Mouse (Mus musculus) erythroid progenitor cell, adult 5-6 weeks (primary cell): Measurements from ENCODE around the gene Slc7a10. TPM values are rescaled to one million over a fixed set of nuclear protein-coding genes. Genes with fewer than 3 reads are reported as not detected.

Source experiments
- ATAC-seq: replicated peaks from 2 replicates; pipeline ENCODE4 v1.8.0; 2016; ENCODE audit warnings: moderate number of reproducible peaks, mild to moderate bottlenecking, moderate TSS enrichment, inconsistent platforms; ENCODE audit not compliant: poor library complexity, low FRiP score, severe bottlenecking
- total RNA-seq, 2 experiments: library from RNA; stranded (forward) in 1 of 2; stranded (reverse) in 1 of 2; fragments of 150-400 nt in 1 of 2; fragments of 186-747, 209-891 nt in 1 of 2; gene quantifications; 2 replicates each; pipeline versions ENCODE4 v1.2.3 to v1.2.4; 2015 to 2017; ENCODE audit warnings: low replicate concordance in 2 of 2

The Slc7a10 gene
- total RNA-seq (2015; ENCODE audit: low replicate concordance) (not detected in 2 replicates), total RNA-seq (2017; ENCODE audit: low replicate concordance) (not detected in 2 replicates)

DNA sequence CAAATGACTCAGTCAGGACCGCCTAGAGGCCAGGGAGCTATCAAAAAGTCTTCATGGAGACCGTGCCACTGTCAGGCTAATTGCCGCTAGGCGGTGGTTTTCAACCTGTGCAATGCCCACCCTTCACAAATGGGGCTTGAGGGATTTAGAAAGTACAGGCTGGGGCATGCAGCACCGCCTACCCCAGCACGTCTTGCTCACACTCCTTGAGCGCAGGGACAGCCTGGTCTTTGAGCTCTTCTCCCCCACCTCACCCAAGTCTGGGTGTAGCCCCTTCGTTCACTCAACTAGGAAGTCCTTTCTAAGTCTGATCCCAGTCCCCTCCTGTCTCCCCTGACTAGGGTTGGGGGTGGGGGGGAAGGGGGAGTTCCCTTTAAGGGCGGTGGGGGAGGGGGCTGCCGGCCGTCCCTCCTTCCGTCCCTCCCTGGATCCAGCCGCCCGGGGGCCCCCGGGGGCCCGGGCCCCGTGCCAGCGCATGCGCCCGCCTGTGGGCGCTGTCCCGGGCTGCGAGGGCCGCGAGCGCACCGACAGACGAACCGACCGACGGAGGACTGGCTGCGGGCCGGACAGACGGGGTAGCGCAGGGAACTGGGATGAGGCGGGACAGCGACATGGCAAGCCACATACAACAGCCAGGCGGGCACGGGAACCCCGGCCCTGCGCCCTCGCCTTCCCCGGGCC is at the start of gene Slc7a10:
Gene Slc7a10 (plus strand): TSS at position 497 of the 681 bp plus-strand sequence.
- ATAC-seq, result no peak

- ATAC-seq, result no peak
These were observed 48.7 kb upstream of the Slc7a10 start for GRCm38 (mm10) chr7:35137524-35137923.

DNA sequence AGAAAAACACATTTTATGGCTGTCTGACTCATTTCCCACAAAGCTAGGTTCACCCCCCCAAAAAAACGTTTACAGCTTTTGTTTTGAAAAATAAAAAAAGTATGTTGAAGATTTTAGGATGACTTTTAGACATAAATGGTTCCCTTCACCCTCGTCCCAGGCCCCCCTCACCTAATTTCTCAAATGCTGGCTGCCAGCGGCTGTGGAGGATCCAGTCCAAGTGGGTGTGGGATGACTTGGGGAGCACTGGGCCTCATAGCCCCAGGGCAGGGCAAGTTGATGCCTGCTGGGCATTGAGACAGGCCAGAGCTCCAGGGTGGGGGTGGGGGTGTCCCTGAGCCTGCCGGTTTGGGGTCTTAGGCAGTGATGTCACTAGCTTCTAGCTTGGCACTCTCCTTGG is 47.7 kb upstream of the Slc7a10 start:
- no peak for ATAC-seq

- ATAC-seq, result no peak
These were observed 46.3 kb upstream of the Slc7a10 start for GRCm38 (mm10) chr7:35139880-35140279.

GRCm38 (mm10) chr7:35141519-35141918 is 44.7 kb upstream of the Slc7a10 start:
- ATAC-seq, result no peak

GRCm38 (mm10) chr7:35142522-35142921 is 43.7 kb upstream of the Slc7a10 start:
- no peak for ATAC-seq

GRCm38 (mm10) chr7:35143864-35144618 is 42.1 kb upstream of the Slc7a10 start:
- ATAC-seq, result no peak

GRCm38 (mm10) chr7:35145068-35145467 is 41.1 kb upstream of the Slc7a10 start:
- ATAC-seq, result no peak

- ATAC-seq, result no peak
These were observed 39.9 kb upstream of the Slc7a10 start for GRCm38 (mm10) chr7:35146269-35146668.

- no peak for ATAC-seq
These were observed 36.4 kb upstream of the Slc7a10 start for GRCm38 (mm10) chr7:35149616-35150433.

DNA sequence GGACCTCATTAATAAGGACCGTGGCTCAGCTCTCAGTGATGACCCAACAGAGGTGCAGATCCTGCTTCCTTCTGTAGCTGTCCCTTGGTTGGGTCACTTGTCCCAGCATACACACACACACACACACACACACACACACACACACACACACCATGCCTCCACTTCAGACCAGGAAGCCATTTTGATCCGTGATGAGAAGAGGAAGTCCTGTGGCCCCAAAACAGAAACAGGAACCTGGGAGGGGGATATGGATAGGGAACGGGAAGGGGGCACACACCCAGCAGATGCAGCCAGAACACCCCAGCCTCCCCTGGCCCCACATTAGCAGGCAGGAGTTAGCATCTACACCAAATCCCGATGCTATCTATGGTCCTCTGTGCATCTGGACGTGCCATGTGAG is 35.3 kb upstream of the Slc7a10 start:
- no peak for ATAC-seq

- no peak for ATAC-seq
These were observed 31.7 kb upstream of the Slc7a10 start for GRCm38 (mm10) chr7:35154449-35154848.

GRCm38 (mm10) chr7:35156561-35157477 is 29.4 kb upstream of the Slc7a10 start:
- no peak for ATAC-seq

DNA sequence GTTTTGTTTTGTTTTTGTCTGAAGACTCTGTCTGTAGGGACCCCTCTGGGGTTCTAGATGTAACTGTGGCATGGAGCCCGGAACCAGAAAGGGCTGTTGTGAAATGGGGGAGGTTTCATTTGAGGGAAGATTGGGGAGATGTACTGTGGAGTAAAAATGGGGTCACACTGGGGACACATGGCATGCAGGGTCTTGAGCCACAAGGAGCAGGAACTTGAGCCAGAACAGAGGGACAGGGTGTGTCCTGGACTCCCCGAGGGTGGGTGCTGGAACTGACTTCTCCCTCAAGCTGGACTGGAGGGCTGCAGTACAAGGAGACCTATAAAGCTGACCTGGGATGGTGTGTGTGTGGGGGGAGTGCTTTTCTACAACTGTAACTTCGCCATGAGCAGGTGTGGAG is 28.7 kb upstream of the Slc7a10 start:
- no peak for ATAC-seq

DNA sequence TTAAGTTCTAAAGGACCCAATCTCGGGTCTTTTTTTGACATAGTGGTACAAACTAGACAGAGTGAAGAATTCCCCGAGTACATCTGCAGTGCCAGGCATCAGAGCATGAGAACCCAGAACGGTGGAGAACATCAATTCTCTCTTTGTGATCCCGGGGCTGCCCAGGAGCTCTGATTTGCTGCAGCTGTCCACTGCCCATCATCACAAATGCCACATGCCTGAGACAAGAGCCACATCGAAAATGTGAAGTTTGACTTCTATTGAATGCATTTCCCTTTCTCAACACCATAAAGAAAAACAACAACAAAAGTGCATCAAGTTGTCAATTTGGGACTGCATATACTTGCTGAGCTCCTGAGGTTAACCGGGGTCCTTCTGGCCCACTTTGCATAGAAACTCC is 23.7 kb upstream of the Slc7a10 start:
- no peak for ATAC-seq

GRCm38 (mm10) chr7:35163600-35163999 is 22.6 kb upstream of the Slc7a10 start:
- ATAC-seq, result no peak

DNA sequence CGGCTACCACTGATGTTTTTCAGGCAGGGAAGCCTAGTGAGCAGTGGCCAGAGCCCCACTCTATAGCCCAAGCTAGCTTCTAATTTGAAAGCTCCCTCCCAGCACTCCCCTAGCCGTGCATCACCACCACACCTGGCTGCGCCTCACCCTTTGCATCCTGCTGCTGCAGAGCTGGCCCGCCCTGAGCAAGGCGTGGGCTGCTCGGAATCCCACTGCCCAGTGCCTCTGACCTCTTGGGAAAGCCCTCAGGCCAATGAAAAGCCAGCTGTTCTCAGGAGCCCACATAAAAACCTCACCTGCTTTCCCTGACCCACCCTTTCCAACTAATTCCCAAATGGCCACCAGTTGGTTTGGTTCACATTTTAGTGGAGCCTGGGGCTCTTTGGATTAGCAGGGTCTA is 22.1 kb upstream of the Slc7a10 start:
- no peak for ATAC-seq

- no peak for ATAC-seq
These were observed 19.2 kb upstream of the Slc7a10 start for GRCm38 (mm10) chr7:35166988-35167387.

DNA sequence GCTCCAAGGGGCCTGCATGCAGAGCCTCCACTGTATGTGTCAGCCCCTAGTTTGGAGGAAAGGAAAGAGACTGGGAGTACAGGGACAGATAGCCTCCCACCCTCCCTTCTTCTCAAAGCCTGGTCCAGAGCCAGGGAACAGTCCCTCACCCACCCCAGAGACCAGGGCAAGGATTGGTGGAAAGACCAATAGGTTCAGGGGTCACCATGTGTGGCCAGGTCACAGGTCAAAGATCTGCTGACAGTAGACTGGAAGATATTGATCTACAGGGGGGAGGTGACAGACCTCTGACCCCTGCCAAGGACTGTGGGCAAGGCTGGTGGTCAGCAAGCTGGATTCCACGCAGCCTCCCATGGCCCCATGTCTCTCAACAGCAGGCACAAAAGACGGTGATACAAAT is 18.3 kb upstream of the Slc7a10 start:
- ATAC-seq, result no peak
